Mouse (Mus musculus): ENCODE measurements around the gene Rbbp8nl. TPM values are rescaled to one million over a fixed set of nuclear protein-coding genes. Genes with fewer than 3 reads are reported as not detected.

The Rbbp8nl gene
- polyA plus RNA-seq, 1 experiment = not detected

DNA sequence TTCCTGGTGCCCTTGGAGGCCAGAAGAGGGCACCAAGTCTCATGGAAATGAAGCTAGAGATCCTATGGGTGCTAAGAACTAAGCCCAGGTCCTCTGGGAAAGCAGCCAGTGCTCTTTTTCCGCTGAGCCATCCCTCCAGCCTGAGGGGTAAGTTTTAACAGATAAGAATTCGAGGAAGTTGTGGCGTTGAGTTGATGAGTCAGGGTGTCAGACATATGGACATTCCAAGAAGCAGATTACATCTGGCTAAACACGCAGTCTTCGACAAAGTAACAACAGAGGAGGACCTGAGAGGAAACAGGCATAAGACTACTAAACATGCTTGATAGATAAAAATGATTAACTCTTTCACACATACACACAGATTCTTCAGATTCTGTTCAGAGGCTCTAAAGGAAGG, 51.1 kb downstream of the Rbbp8nl start:
- H3K79me2 ChIP-seq (ENCODE audit: control insufficient read depth, insufficient read depth) = no peaks in the 10 kb centered on the region
- H3K36me3 ChIP-seq (ENCODE audit: control insufficient read depth, insufficient read depth) = no peaks in the 10 kb centered on the region
- no peak overlapping the region for H3K4me3 ChIP-seq
- no peak overlapping the region for H3K4me2 ChIP-seq (ENCODE audit: low read depth)
- TF ChIP-seq REST (IDR thresholded peaks at IDR 0.05; ENCODE audit: insufficient read depth, insufficient read length) (no peak), SRF (IDR thresholded peaks at IDR 0.05; ENCODE audit: control insufficient read depth, insufficient read length, low read depth) (no peak), TCF12 (IDR thresholded peaks at IDR 0.05; ENCODE audit: insufficient read depth, poor library complexity, severe bottlenecking) (no peak)
- no peaks in the 10 kb centered on the region for H3K27me3 ChIP-seq (ENCODE audit: control insufficient read depth, insufficient read depth, insufficient read length)
- no peak overlapping the region for H3ac ChIP-seq (ENCODE audit: control insufficient read depth, insufficient read length)

DNA sequence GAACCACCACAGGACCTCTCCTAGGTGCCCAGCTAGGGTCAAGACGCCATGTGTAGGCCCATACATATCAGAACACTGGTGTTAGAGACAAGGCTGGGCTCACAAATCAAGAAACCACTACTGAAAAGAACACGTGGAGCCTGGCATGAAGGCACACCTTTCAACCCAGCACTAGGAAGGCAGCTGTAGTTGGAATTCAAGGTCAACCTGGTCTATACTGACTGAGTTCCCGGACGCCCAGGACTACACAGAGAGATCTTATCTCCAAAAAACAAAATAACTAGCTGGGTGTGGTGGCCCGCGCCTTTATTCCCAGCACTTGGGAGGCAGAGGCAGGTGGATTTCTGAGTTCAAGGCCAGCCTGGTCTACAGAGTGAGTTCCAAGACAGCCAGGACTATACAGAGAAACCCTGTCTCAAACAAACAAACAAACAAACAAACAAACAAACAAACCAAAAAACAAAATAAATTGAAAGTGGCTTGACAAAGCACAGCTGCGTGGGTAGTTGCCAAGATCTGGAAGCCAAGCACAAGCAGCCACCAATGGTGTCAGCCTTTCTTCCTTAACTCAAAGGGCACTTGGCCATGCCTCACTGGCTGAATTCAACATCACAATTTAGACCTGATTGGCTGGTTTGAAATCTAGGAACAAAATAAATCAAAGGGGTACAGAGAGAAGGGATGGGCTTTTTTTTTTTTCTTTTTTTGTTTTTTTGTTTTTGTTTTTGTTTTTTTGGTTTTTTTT, 51.9 kb downstream of the Rbbp8nl start:
- H3K79me2 ChIP-seq (ENCODE audit: control insufficient read depth, insufficient read depth) = no peaks in the 10 kb centered on the region
- no peak for TF ChIP-seq REST (IDR thresholded peaks at IDR 0.05; ENCODE audit: insufficient read depth, insufficient read length)
- H3K4me2 ChIP-seq (ENCODE audit: low read depth) = no peak overlapping the region
- H3ac ChIP-seq (ENCODE audit: control insufficient read depth, insufficient read length) = no peak overlapping the region
- no peaks in the 10 kb centered on the region for H3K36me3 ChIP-seq (ENCODE audit: control insufficient read depth, insufficient read depth)
- H3K27me3 ChIP-seq (ENCODE audit: control insufficient read depth, insufficient read depth, insufficient read length) = no peaks in the 10 kb centered on the region
- no peak overlapping the region for H3K4me3 ChIP-seq

GRCm38 (mm10) chr2:180236930-180237329, 52.7 kb downstream of the Rbbp8nl start:
- H3K4me3 ChIP-seq = no peak overlapping the region

DNA sequence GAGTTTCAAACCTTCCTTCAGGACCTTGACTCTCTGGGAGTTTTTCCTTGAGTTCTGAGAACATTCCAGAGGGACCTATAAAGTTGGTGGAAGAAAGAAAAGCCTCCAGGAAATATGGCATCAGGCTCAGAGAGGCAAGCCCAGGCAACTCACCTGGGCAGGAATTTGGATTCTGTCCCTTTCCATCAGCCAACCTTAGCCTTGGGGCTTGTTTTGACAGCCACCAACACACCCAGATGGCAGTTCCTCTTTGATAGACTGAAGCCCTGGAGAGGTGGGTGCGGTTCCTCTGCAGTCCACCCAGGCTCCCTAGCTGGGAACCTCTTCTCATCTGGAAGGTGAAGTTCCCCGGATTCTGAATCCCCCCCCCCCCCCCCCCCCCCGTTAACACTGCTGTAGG, 53.2 kb downstream of the Rbbp8nl start:
- H3ac ChIP-seq (ENCODE audit: control insufficient read depth, insufficient read length) = no peak overlapping the region
- TF ChIP-seq SRF (IDR thresholded peaks at IDR 0.05; ENCODE audit: control insufficient read depth, insufficient read length, low read depth) (no peak), MYOG (IDR thresholded peaks at IDR 0.05; ENCODE audit: control insufficient read depth in 1 of 3, insufficient read depth in 1 of 3, insufficient read length in 2 of 3, low read depth in 2 of 3) (no peak), POLR2AphosphoS2 (IDR thresholded peaks at IDR 0.05; ENCODE audit: insufficient read length, low read depth) (no peak), MYOD1 (IDR thresholded peaks at IDR 0.05; ENCODE audit: control insufficient read depth in 1 of 3, insufficient read length in 2 of 3, low read depth in 2 of 3) (no peak), REST (IDR thresholded peaks at IDR 0.05; ENCODE audit: insufficient read depth, insufficient read length) (no peak), E2F4 (IDR thresholded peaks at IDR 0.05; ENCODE audit: insufficient read depth) (no peak), TCF12 (IDR thresholded peaks at IDR 0.05; ENCODE audit: insufficient read depth, poor library complexity, severe bottlenecking) (no peak), TCF3 (IDR thresholded peaks at IDR 0.05; ENCODE audit: insufficient read length, low read depth) (no peak), USF1 (IDR thresholded peaks at IDR 0.05; ENCODE audit: low read depth) (no peak), MAX (IDR thresholded peaks at IDR 0.05; ENCODE audit: low read depth) (no peak), POLR2A (IDR thresholded peaks at IDR 0.05; ENCODE audit: insufficient read length, low read depth) (no peak)
- H3K36me3 ChIP-seq (ENCODE audit: control insufficient read depth, insufficient read depth) = no peaks in the 10 kb centered on the region
- H3K27me3 ChIP-seq (ENCODE audit: control insufficient read depth, insufficient read depth, insufficient read length) = no peaks in the 10 kb centered on the region
- H3K79me2 ChIP-seq (ENCODE audit: control insufficient read depth, insufficient read depth) = no peaks in the 10 kb centered on the region
- H3K4me2 ChIP-seq (ENCODE audit: low read depth) = no peak overlapping the region
- no peak overlapping the region for H3K4me3 ChIP-seq

More at GRCm38 (mm10) chr2:180236930-180237329, 52.7 kb downstream of the Rbbp8nl start:
- H3K27me3 ChIP-seq (ENCODE audit: control insufficient read depth, insufficient read depth, insufficient read length) = no peaks in the 10 kb centered on the region
- no peaks in the 10 kb centered on the region for H3K36me3 ChIP-seq (ENCODE audit: control insufficient read depth, insufficient read depth)
- H3ac ChIP-seq (ENCODE audit: control insufficient read depth, insufficient read length) = no peak overlapping the region
- H3K4me2 ChIP-seq (ENCODE audit: low read depth) = no peak overlapping the region
- H3K79me2 ChIP-seq (ENCODE audit: control insufficient read depth, insufficient read depth) = no peaks in the 10 kb centered on the region
- TF ChIP-seq E2F4 (IDR thresholded peaks at IDR 0.05; ENCODE audit: insufficient read depth) (no peak), REST (IDR thresholded peaks at IDR 0.05; ENCODE audit: insufficient read depth, insufficient read length) (no peak), MYOG (IDR thresholded peaks at IDR 0.05; ENCODE audit: control insufficient read depth in 1 of 3, insufficient read depth in 1 of 3, insufficient read length in 2 of 3, low read depth in 2 of 3) (no peak), TCF3 (IDR thresholded peaks at IDR 0.05; ENCODE audit: insufficient read length, low read depth) (no peak), POLR2A (IDR thresholded peaks at IDR 0.05; ENCODE audit: insufficient read length, low read depth) (no peak), TCF12 (IDR thresholded peaks at IDR 0.05; ENCODE audit: insufficient read depth, poor library complexity, severe bottlenecking) (no peak)

- TF ChIP-seq TCF12 (IDR thresholded peaks at IDR 0.05; ENCODE audit: insufficient read depth, poor library complexity, severe bottlenecking) (no peak), MYOG (IDR thresholded peaks at IDR 0.05; ENCODE audit: control insufficient read depth in 1 of 3, insufficient read depth in 1 of 3, insufficient read length in 2 of 3, low read depth in 2 of 3) (no peak), MAX (IDR thresholded peaks at IDR 0.05; ENCODE audit: low read depth) (no peak)
- no peak overlapping the region for H3K4me3 ChIP-seq
- no peaks in the 10 kb centered on the region for H3K27me3 ChIP-seq (ENCODE audit: control insufficient read depth, insufficient read depth, insufficient read length)
- no peak overlapping the region for H3K4me2 ChIP-seq (ENCODE audit: low read depth)
- no peaks in the 10 kb centered on the region for H3K79me2 ChIP-seq (ENCODE audit: control insufficient read depth, insufficient read depth)
- H3ac ChIP-seq (ENCODE audit: control insufficient read depth, insufficient read length) = no peak overlapping the region
- no peaks in the 10 kb centered on the region for H3K36me3 ChIP-seq (ENCODE audit: control insufficient read depth, insufficient read depth)
Observed at GRCm38 (mm10) chr2:180235788-180236187, 53.9 kb downstream of the Rbbp8nl start.

- Histone ChIP-seq H3K27me3 (ENCODE audit: control insufficient read depth, insufficient read depth, insufficient read length) (no peaks in the 10 kb centered on the region), H3K4me3 (no peak overlapping the region), H3K36me3 (ENCODE audit: control insufficient read depth, insufficient read depth) (no peaks in the 10 kb centered on the region), H3K4me2 (ENCODE audit: low read depth) (no peak overlapping the region), H3K79me2 (ENCODE audit: control insufficient read depth, insufficient read depth) (no peaks in the 10 kb centered on the region), H3ac (ENCODE audit: control insufficient read depth, insufficient read length) (no peak overlapping the region)
- TF ChIP-seq SRF (IDR thresholded peaks at IDR 0.05; ENCODE audit: control insufficient read depth, insufficient read length, low read depth) (no peak), MYOG (IDR thresholded peaks at IDR 0.05; ENCODE audit: control insufficient read depth in 1 of 3, insufficient read depth in 1 of 3, insufficient read length in 2 of 3, low read depth in 2 of 3) (peak in 1 of 3 experiments; percentile 50), CEBPB (IDR thresholded peaks at IDR 0.05; ENCODE audit: insufficient read depth, poor library complexity, severe bottlenecking) (no peak), MYOD1 (IDR thresholded peaks at IDR 0.05; ENCODE audit: control insufficient read depth in 1 of 3, insufficient read length in 2 of 3, low read depth in 2 of 3) (no peak), POLR2A (IDR thresholded peaks at IDR 0.05; ENCODE audit: insufficient read length, low read depth) (no peak)
Observed at GRCm38 (mm10) chr2:180234980-180235379, 54.7 kb downstream of the Rbbp8nl start.
